Mouse (Mus musculus) bone marrow, adult 2 months (tissue): ENCODE results near the gene Uba52.

Source experiments
- CTCF ChIP-seq: fragments of 200-500 bp; IDR thresholded peaks from 2 replicates; pipeline ENCODE4 v1.5.1; 2011; ENCODE audit warnings: low read length, control low read depth; ENCODE audit not compliant: control insufficient read depth, insufficient read depth
- POLR2A ChIP-seq: fragments of 200-500 bp; IDR thresholded peaks from 2 replicates; pipeline ENCODE4 v1.6.1; 2011; ENCODE audit warnings: low read depth, mild to moderate bottlenecking, control low read depth, low read length, borderline replicate concordance; ENCODE audit not compliant: control insufficient read depth

GRCm38 (mm10) chr8:70487993-70488796 is 22.4 kb downstream of the Uba52 start:
- TF ChIP-seq POLR2A (no peak), CTCF (no peak)
